Mouse (Mus musculus): ENCODE data around the gene Vps4a.
A peak's percentile ranks its signal among the peaks of the same experiment; 100 is the strongest.
"Not testable (repeated sequence)": the region's sequence is repeated elsewhere in the genome, so short reads cannot be mapped to it uniquely, and the experiment has no call there.

Vps4a gene

DNA sequence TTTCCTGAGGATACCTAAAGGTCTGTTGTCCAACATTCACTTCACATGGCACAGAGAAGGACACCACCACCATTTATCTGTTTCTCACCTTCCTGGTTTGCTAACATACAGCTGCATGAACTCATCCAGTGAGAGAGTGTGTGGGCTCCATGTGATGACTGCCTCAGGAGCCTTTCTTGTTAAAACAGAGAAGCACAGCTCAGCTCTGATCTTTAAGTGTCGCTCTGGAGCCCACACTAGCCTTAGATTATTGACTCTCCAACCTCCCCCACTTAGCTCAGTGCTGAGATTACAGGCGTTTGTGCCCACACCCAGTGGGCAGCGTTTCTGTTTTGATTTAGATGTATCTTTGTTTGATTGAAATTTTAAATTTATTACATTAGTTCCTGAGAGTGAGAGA is 23.2 kb upstream of the Vps4a start:
- no peaks in the 10 kb centered on the region for H3K9me3 ChIP-seq (ENCODE audit: low read length)
- H3K4me3 ChIP-seq (replicated peaks; ENCODE audit: low read length), result no peak overlapping the region
- peaks cover 23% of the 10 kb centered on the region for H3K4me1 ChIP-seq (replicated peaks; ENCODE audit: low read depth, low read length)
- TF ChIP-seq NANOG (IDR thresholded peaks at IDR 0.05; ENCODE audit: borderline replicate concordance, low read length) (no peak), CTCF (conservative IDR thresholded peaks at IDR 0.05; ENCODE audit: low read length) (no peak), POU5F1 (IDR thresholded peaks at IDR 0.05; ENCODE audit: borderline replicate concordance, low read length) (no peak)
- H3K36me3 ChIP-seq (ENCODE audit: insufficient read depth, low read length), result peaks cover 100% of the 10 kb centered on the region
- no peaks in the 10 kb centered on the region for H3K27me3 ChIP-seq (ENCODE audit: insufficient read depth, low read length)

- Histone ChIP-seq H3K4me3 (replicated peaks; ENCODE audit: low read length) (no peak overlapping the region), H3K36me3 (ENCODE audit: insufficient read depth, low read length) (peaks cover 92% of the 10 kb centered on the region), H3K27me3 (ENCODE audit: insufficient read depth, low read length) (no peaks in the 10 kb centered on the region), H3K9me3 (ENCODE audit: low read length) (no peaks in the 10 kb centered on the region), H3K4me1 (replicated peaks; ENCODE audit: low read depth, low read length) (peaks cover 17% of the 10 kb centered on the region)
- no peak for TF ChIP-seq POU5F1 (IDR thresholded peaks at IDR 0.05; ENCODE audit: borderline replicate concordance, low read length)
- TF ChIP-seq NANOG (IDR thresholded peaks at IDR 0.05; ENCODE audit: borderline replicate concordance, low read length), result no peak
- no peak for TF ChIP-seq CTCF (conservative IDR thresholded peaks at IDR 0.05; ENCODE audit: low read length)
These were observed 18.4 kb upstream of the Vps4a start for GRCm38 (mm10) chr8:107012666-107013065.

- peaks cover 17% of the 10 kb centered on the region for H3K4me1 ChIP-seq (replicated peaks; ENCODE audit: low read depth, low read length)
- H3K36me3 ChIP-seq (ENCODE audit: insufficient read depth, low read length), result peaks cover 74% of the 10 kb centered on the region
- no peaks in the 10 kb centered on the region for H3K27me3 ChIP-seq (ENCODE audit: insufficient read depth, low read length)
- TF ChIP-seq CTCF (conservative IDR thresholded peaks at IDR 0.05; ENCODE audit: low read length), result no peak
- TF ChIP-seq POU5F1 (IDR thresholded peaks at IDR 0.05; ENCODE audit: borderline replicate concordance, low read length), result no peak
- TF ChIP-seq NANOG (IDR thresholded peaks at IDR 0.05; ENCODE audit: borderline replicate concordance, low read length), result no peak
- no peak overlapping the region for H3K4me3 ChIP-seq (replicated peaks; ENCODE audit: low read length)
- no peaks in the 10 kb centered on the region for H3K9me3 ChIP-seq (ENCODE audit: low read length)
These were observed 16.1 kb upstream of the Vps4a start for GRCm38 (mm10) chr8:107014915-107015314.

DNA sequence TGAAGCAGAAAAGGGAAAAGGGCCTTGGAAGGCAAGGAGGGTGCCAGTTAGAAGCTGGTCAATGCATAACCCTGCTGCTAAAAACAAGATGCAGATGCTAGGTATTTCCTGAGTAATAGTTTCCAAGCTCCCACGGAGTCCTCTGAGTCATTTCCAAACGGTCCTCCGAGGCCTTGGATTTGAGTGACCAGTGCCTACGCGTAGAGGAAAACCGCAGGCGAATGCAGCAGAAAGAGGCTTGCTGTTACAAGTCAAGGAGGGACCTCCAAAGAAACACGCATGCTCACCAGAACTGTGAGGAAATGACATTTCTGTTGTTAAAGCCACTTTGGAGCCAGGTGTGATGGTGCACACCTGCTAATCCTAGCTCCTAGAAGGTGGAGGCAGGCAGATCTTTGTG is 7.5 kb upstream of the Vps4a start:
- Histone ChIP-seq H3K9me3 (ENCODE audit: low read length) (no peaks in the 10 kb centered on the region), H3K4me1 (replicated peaks; ENCODE audit: low read depth, low read length) (peaks cover 10% of the 10 kb centered on the region), H3K4me3 (replicated peaks; ENCODE audit: low read length) (no peak overlapping the region), H3K36me3 (ENCODE audit: insufficient read depth, low read length) (peaks cover 7% of the 10 kb centered on the region), H3K27me3 (ENCODE audit: insufficient read depth, low read length) (no peaks in the 10 kb centered on the region; the same call in 1 of the 2 replicates)
- TF ChIP-seq CTCF (conservative IDR thresholded peaks at IDR 0.05; ENCODE audit: low read length) (no peak), POU5F1 (IDR thresholded peaks at IDR 0.05; ENCODE audit: borderline replicate concordance, low read length) (no peak), NANOG (IDR thresholded peaks at IDR 0.05; ENCODE audit: borderline replicate concordance, low read length) (no peak)

DNA sequence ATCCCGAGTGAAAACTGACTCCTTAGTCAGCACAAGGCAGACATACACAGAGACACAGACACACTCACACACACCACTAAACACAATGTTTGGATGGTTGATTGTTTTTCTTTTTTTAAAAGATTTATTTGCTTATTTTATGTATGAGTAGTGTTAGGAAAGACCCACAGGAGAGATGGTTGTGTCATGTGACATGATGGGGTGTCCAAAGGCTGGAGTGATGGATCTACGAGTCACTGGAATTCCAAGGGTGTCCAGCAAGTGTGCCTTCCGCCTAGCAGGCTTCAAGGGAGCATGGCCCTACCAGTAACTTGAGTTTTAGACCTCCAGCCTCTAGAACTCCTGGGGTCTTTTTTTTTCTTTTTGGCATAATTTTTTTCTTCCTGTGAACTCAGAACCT is 1.7 kb upstream of the Vps4a start:
- TF ChIP-seq CTCF (conservative IDR thresholded peaks at IDR 0.05; ENCODE audit: low read length) (no peak), POU5F1 (IDR thresholded peaks at IDR 0.05; ENCODE audit: borderline replicate concordance, low read length) (no peak), NANOG (IDR thresholded peaks at IDR 0.05; ENCODE audit: borderline replicate concordance, low read length) (no peak)
- H3K9me3 ChIP-seq (ENCODE audit: low read length), result peaks cover 11% of the 10 kb centered on the region
- no peaks in the 10 kb centered on the region; the same call in 1 of the 2 replicates for H3K27me3 ChIP-seq (ENCODE audit: insufficient read depth, low read length)
- H3K4me3 ChIP-seq (replicated peaks; ENCODE audit: low read length), result no peak overlapping the region
- H3K4me1 ChIP-seq (replicated peaks; ENCODE audit: low read depth, low read length), result peaks cover 23% of the 10 kb centered on the region
- no peaks in the 10 kb centered on the region for H3K36me3 ChIP-seq (ENCODE audit: insufficient read depth, low read length)

DNA sequence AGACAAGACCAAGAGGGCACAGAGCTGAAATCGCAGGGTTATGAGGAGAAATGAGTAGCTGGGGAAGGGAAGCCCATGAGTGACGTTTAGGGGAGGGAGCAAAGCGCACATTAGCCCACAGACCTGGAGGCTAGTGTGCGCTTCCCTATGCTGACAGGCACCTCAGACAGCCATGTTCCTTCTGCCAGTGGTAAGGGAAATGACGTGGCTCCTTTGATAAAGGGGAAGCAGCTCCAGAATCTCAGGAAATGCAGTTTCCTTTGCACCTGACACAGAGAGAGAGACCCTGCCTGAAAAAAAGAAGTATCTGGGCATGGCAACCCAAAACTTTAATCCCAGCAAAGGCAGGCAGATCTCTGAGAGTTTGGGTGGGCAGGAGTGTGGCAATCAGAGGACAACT is 964 bp upstream of the Vps4a start:
- H3K4me3 ChIP-seq (replicated peaks; ENCODE audit: low read length), result no peak overlapping the region
- no peak for TF ChIP-seq CTCF (conservative IDR thresholded peaks at IDR 0.05; ENCODE audit: low read length)
- no peak for TF ChIP-seq NANOG (IDR thresholded peaks at IDR 0.05; ENCODE audit: borderline replicate concordance, low read length)
- no peak for TF ChIP-seq POU5F1 (IDR thresholded peaks at IDR 0.05; ENCODE audit: borderline replicate concordance, low read length)
- peaks cover 28% of the 10 kb centered on the region for H3K4me1 ChIP-seq (replicated peaks; ENCODE audit: low read depth, low read length)
- peaks cover 11% of the 10 kb centered on the region for H3K9me3 ChIP-seq (ENCODE audit: low read length)
- H3K27me3 ChIP-seq (ENCODE audit: insufficient read depth, low read length), result no peaks in the 10 kb centered on the region
- H3K36me3 ChIP-seq (ENCODE audit: insufficient read depth, low read length), result no peaks in the 10 kb centered on the region

DNA sequence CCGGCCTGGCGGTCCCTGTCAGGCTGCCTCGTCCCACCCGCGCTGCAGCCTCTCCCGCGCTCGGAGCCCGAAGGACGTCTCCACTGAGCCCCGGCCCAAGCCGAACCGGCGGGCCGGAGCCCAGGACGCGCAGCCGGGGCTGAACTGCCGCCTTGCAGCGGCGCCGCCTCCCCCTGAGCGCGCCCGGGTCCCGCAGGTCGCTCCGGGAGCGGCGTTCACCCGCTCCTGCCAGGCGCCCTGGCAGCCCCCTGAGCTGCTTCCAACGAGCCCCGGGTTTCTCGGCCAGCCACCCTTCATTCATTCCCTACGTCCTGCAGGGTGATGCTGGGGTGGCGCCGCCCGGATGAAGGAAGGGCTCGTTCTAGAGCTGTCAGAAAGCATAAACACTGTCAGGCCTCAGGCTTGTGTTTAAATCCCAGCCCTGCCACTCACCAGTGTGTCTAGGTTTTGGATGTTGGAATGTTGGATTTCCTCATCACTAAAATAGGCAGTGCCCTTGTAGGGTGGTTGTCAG is 612 bp downstream of the Vps4a start:
- no peaks in the 10 kb centered on the region for H3K27me3 ChIP-seq (ENCODE audit: insufficient read depth, low read length)
- peaks cover 5% of the 10 kb centered on the region for H3K36me3 ChIP-seq (ENCODE audit: insufficient read depth, low read length)
- TF ChIP-seq NANOG (IDR thresholded peaks at IDR 0.05; ENCODE audit: borderline replicate concordance, low read length) (no peak), POU5F1 (IDR thresholded peaks at IDR 0.05; ENCODE audit: borderline replicate concordance, low read length) (no peak), CTCF (conservative IDR thresholded peaks at IDR 0.05; ENCODE audit: low read length) (no peak)
- H3K4me3 ChIP-seq (replicated peaks; ENCODE audit: low read length), result peak overlapping the region; percentile 94
- peaks cover 28% of the 10 kb centered on the region for H3K4me1 ChIP-seq (replicated peaks; ENCODE audit: low read depth, low read length)
- peaks cover 11% of the 10 kb centered on the region for H3K9me3 ChIP-seq (ENCODE audit: low read length)

GRCm38 (mm10) chr8:107033609-107034008 is 2.6 kb downstream of the Vps4a start:
- H3K36me3 ChIP-seq (ENCODE audit: insufficient read depth, low read length); H3K4me3 ChIP-seq (replicated peaks; ENCODE audit: low read length); H3K27me3 ChIP-seq (ENCODE audit: insufficient read depth, low read length): not testable (repeated sequence)
- Histone ChIP-seq H3K4me1 (replicated peaks; ENCODE audit: low read depth, low read length) (peaks cover 32% of the 10 kb centered on the region), H3K9me3 (ENCODE audit: low read length) (peaks cover 11% of the 10 kb centered on the region)

DNA sequence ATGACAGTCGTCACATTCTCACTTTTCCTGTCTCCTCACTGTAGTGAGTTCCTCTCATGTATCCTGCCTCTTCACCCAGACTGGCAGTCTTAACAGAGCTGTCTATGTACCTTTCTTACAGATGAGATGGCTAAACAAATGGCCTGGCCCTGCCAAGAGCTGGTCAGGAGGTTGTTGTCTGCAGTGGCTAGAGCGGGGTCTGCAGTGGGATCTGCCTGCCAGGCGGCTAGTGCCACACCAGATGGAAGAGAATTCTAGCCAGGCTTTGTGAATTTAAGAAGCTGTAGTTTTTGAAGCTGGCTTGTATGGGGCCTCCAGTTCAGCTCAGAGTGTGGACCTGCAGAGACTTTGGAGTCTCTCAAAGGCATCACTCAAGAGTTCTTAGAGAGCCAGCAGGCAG is 4.6 kb downstream of the Vps4a start:
- H3K27me3 ChIP-seq (ENCODE audit: insufficient read depth, low read length), result no peaks in the 10 kb centered on the region
- TF ChIP-seq NANOG (IDR thresholded peaks at IDR 0.05; ENCODE audit: borderline replicate concordance, low read length), result no peak
- TF ChIP-seq POU5F1 (IDR thresholded peaks at IDR 0.05; ENCODE audit: borderline replicate concordance, low read length), result no peak
- TF ChIP-seq CTCF (conservative IDR thresholded peaks at IDR 0.05; ENCODE audit: low read length), result no peak

More for the DNA sequence above, 4.6 kb downstream of the Vps4a start:
- Histone ChIP-seq H3K9me3 (ENCODE audit: low read length) (no peaks in the 10 kb centered on the region), H3K36me3 (ENCODE audit: insufficient read depth, low read length) (peaks cover 27% of the 10 kb centered on the region), H3K4me3 (replicated peaks; ENCODE audit: low read length) (no peak overlapping the region), H3K4me1 (replicated peaks; ENCODE audit: low read depth, low read length) (peaks cover 40% of the 10 kb centered on the region)
